Mouse (Mus musculus): ENCODE data around the gene Msi2.

Msi2 gene

GRCm38 (mm10) chr11:88443905-88444304 is 274.4 kb downstream of the Msi2 start:
- DNase-seq (ENCODE audit: low spot score in 2 of 2), result no peak

DNA sequence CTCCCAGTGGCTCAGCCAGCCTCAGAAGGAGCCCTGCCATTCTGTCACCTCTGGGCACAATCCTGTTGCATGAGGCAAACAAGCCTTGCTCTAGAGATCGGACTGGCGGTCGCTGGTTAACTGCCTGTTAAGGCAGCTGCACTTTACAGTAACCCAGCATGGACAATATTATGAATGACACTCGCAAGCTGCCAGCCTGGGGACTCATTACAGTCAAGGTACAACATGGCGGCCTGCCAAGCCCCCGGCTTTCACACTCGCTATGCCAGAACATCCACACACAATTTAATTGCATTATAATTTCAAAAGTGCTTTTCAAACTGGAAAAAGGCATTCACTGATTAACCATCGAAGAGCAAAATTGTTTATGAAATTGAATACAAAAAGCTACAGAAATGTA is 275.0 kb downstream of the Msi2 start:
- no peak for DNase-seq (ENCODE audit: low spot score in 2 of 2)

- DNase-seq (ENCODE audit: low spot score in 2 of 2), result no peak
Measured at GRCm38 (mm10) chr11:88441871-88442740, 276.2 kb downstream of the Msi2 start.

- no peak for DNase-seq (ENCODE audit: low spot score in 2 of 2)
Measured at GRCm38 (mm10) chr11:88438659-88439058, 279.7 kb downstream of the Msi2 start.

- no peak for DNase-seq (ENCODE audit: low spot score in 2 of 2)
Measured at GRCm38 (mm10) chr11:88436596-88436995, 281.7 kb downstream of the Msi2 start.

- DNase-seq (ENCODE audit: low spot score in 2 of 2), result no peak
Measured at GRCm38 (mm10) chr11:88435543-88435942, 282.8 kb downstream of the Msi2 start.

GRCm38 (mm10) chr11:88431363-88432269 is 286.7 kb downstream of the Msi2 start:
- DNase-seq (ENCODE audit: low spot score in 2 of 2), result no peak

- DNase-seq (ENCODE audit: low spot score in 2 of 2), result no peak
Measured at GRCm38 (mm10) chr11:88430292-88430691, 288.0 kb downstream of the Msi2 start.

DNA sequence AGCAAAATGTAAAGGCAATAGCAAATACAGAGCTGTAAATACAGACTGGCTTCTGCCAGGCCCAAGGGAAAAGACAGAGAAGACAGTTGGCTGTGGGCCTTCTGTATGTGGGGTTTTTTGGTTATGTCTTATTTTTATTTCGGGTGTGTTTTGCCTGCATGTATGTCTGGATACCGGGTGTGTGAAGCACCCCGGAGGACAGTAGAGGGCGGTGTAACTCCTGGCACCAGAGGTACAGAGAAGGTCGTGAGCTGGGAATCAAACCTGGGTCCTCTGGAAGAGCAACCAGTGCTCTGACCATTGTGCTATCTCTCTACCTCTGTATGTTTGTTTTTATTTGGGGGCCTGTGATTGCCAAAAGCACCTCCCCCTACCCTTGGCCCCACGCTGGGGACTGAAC is 288.6 kb downstream of the Msi2 start:
- DNase-seq (ENCODE audit: low spot score in 2 of 2), result no peak

DNA sequence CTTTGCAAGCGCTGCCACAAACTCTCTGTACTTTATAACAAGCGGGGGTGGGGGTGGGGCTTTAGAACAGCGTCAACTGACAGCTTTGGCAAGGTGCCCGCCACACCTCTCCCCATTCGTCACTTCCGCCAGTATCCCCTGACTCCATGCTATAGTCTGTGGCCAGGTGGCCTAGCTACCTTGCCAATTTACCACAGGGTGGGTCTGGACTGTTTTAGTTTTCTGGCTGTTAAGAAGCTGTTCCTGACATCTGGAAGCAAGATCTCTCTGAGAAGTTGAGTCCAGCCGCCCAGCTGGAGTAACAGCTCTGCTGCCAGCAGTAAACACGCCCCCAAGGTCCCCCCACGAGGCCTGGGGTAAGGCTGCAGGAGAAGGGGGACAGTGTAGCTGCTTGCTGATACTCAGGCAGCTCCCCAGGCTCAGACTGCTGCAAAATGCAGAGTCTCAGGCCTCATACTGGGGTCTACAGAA is 292.6 kb downstream of the Msi2 start:
- DNase-seq (ENCODE audit: low spot score in 2 of 2), result no peak

DNA sequence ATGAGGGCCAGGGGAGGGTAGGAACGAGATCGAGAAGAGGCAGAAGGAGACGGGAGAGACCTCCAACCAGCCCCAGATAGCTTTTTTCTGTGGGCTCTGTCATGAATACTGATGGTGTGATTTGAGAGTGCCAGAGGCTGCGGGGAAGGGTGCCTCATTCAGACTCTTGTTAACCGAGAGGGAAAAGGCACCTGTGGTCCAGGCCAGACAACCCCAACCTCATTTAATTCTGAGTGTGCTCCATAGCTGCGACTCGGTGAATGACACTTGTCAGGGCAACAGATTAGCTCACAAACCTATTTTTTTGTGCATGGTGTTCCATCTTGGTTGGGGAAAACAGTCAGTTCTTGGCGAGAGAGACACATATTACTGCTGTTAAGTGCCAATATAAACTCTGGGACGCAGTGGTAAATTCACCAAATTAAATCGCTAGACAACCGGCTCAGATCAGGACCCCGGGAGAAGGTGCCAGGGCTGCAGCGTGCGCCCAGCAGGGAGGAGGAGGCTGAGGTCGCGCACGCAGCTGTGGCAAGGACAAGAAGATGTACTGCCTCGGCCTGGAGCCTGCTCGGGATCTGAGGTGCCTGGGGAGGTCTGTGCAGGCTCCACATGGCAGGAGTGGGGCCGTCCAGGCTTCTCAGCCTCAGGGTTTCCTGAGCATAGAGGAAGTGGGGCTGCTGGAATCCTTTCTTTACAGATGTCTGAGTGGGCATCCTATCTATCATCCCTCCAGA is 294.1 kb downstream of the Msi2 start:
- DNase-seq (ENCODE audit: low spot score in 2 of 2), result no peak

GRCm38 (mm10) chr11:88421057-88421578 is 297.2 kb downstream of the Msi2 start:
- DNase-seq (ENCODE audit: low spot score in 2 of 2), result no peak

DNA sequence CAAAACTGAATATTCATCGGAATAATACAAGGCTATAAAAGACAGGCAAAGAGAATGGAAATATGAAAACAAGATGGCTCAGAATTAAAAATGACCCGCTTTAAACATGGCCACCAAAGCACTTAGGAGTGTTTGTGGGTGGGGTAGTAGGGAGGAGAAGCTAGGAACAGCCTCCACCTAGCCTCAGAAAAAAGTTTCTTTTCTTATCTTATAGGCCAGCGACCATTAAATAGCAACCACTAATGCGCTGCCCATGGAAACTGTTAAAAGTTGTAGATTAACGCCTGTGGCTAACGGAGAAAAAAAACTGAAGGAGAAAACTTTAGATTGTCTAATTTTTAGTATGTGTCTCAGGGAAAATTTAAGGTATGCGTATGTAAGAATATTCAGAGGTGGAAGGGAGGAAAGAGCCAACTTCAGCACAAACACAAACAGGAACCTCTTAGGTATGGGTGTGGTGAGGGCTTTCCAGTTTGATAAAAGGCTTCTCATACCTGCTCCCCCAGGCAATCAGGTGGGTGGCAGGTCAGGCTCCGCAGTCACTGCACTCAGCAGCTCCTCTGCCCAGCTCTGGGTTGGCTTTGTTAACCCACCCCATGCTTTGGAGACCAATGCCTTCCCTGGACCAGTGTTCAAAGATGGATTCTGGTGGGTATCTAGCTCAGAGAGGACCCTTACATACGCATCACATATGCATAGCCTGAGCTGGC is 298.5 kb downstream of the Msi2 start:
- DNase-seq (ENCODE audit: low spot score in 2 of 2), result no peak

DNA sequence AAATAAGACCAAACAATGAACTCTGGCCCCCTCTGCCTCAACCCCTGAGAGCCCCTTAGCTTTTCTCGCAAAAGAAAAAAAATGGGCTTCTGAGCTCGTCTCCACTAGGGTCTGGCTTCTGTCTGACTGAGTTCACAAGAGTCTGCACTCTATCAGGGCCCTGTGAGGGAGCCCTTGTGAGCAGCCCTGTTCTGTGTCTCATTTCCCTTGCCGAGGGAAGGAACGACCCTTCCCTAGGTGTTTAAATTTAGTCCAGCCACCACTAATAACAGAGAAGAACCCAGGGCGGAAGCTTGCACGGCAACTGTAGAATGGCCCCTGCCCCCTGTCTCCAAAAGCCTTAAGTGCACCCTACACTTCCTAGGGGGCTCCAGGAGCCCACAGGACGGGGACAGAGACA is 299.2 kb downstream of the Msi2 start:
- no peak for DNase-seq (ENCODE audit: low spot score in 2 of 2)

DNA sequence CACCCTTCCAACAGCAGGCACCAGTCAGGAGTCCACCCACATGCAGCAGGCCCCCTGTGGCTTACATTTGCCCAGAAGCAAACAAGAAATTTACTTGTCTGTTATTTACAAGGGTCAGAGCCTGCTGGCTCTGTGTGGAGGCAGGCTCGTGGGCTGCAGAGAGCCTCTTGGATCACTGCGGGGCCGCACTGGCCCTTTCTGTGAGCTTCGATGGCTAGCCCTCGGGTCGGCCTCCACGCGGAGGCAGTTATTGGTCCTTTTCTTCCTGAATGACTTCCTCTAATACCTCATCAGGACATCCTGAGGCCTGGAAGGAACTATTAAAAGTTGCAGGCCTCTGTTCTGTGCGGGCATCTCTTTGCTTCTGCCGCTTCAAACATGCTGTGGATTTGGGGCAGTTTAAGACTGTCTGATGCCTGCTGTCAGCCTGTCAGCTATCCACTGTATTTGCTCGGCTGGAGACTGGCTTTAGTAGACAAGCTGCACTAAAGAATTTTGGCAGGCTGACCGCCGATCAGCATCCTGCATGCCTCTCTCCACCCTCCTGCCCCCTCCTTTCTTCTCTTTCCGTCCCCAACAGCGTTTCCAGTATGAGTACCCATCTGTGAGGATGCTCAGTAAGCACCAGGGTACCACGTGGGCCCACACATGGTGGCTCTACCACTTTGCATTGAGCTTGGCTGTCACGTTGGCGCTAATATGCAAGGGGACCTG is 304.0 kb downstream of the Msi2 start:
- no peak for DNase-seq (ENCODE audit: low spot score in 2 of 2)

- DNase-seq (ENCODE audit: low spot score in 2 of 2), result peak in 1 of 2 experiments; percentile 31
Measured at GRCm38 (mm10) chr11:88412423-88413094, 305.8 kb downstream of the Msi2 start.

GRCm38 (mm10) chr11:88408305-88408704 is 310.0 kb downstream of the Msi2 start:
- no peak for DNase-seq (ENCODE audit: low spot score in 2 of 2)

DNA sequence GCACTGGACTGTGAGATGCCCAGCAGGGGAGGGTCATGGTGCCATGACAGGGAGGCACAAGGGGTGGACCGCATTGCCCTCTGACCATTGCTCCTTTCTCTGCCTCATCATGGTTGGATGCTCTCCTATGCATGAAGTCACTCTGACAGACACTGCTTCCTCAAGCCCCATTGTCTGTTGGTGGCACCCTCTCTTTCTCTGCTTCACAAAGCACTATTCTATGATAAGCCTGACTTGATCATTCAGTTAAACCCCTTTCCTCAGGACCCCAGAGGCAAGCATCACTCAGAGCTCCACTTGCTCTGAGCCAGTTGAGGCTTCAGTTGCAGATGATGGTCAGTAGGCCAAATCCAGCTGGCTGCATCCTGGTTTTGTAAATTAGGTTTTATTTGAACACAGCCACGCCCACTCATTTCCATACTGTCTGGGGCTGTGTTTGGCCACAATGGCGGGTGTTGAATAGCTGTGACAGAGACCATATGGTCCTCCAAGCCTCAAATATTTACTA is 311.9 kb downstream of the Msi2 start:
- DNase-seq (ENCODE audit: low spot score in 2 of 2), result no peak

GRCm38 (mm10) chr11:88404816-88405613 is 313.3 kb downstream of the Msi2 start:
- no peak for DNase-seq (ENCODE audit: low spot score in 2 of 2)

All from spleen, postnatal 14 days (tissue).